Mouse (Mus musculus): ENCODE measurements around the gene Atp6v0a1.

Gene Atp6v0a1

DNA sequence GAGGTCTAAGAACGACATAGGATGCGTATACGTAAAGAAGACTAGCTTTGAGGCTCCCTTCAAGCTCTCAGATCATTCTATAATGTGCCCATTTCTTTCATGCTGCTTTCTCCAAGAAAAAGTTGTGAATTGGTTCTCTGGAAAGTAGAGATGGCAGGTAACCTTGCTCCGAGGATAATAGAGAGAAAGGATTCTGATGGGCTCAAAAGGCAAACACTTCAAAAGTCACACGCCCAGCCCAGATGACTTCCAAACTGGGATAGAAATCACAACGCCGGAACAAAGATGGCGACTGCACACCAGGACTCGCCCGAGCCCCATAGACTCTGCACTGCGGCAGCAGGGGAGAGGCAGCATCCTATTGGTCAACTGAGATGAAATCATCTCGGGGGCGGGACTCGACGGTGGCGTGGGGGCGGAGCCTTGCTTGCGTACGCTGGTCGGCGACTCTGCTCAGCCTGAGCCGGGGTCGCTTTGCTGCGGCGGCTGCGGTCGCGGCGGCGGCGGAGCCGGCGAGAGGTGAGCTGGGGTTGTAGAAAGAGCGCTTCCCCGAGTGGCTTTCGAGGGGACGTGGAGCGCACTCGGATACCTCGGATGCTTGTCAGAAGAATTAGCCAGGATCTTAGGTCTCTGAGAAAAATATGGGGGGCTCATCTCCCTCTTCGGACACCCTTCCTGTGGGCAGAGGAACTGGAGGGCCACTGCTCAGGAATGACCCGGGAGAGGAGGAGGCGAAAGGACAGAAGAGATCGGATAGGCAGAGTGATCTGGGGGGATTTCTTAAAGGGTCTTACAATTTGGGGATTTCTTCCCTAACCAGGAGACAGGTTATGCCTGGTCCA, at the start of gene Atp6v0a1:
Gene Atp6v0a1 (plus strand): TSS at position 407 of the 842 bp plus-strand sequence.
- peak; percentile 95 for DNase-seq (ENCODE audit: low spot score)

- no peak for DNase-seq (ENCODE audit: low spot score)
Observed at GRCm38 (mm10) chr11:100959464-100959810, 49.8 kb upstream of the Atp6v0a1 start.

DNA sequence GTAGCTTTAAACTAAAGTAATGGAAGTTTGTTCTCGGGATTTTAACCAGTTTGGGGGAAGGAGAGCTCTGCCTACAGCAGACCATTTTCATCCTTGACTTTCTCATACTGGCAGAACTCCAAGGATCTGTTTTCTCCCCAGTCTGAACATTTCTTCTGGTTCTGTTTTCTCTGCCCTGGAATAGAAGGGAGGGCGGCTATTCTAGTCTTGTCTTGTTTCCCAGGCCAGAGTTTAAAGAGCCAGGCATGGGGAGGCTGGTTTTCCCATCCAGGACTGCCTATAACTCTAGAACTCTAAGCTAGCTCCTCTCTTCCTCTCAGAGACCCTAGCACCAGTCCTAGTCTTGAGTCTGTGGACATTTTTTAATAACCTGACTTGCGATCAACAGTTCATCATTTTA, 49.4 kb upstream of the Atp6v0a1 start:
- DNase-seq (ENCODE audit: low spot score) = no peak

- DNase-seq (ENCODE audit: low spot score) = no peak
Observed at GRCm38 (mm10) chr11:100960540-100960939, 48.7 kb upstream of the Atp6v0a1 start.

DNA sequence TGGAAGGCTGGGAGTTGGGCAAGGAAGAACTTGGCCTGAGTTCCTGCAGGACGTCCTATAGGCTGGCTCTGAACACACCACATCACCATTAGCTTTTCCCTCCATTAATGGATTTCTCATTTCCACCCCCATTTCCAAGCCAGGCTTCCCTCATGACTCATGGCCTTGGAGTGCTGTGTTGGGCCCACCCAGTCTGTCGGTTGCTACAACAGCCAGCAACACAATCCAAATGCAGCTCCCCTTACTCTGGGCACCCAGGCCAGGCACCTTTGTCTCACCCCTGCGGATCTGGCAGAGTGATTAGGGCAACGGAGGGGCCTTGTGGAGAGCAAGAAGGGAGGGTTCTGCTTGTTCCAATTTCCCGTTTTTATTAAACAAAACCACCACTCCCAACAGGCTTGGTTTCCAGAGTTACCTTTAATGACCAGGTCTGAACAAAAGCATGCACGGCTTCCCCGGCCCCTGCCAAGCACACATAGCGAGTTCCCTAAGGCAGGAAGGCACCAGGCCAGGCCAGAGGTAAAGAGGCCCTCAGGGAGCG, 46.8 kb upstream of the Atp6v0a1 start:
- DNase-seq (ENCODE audit: low spot score) = peak; percentile 58

DNA sequence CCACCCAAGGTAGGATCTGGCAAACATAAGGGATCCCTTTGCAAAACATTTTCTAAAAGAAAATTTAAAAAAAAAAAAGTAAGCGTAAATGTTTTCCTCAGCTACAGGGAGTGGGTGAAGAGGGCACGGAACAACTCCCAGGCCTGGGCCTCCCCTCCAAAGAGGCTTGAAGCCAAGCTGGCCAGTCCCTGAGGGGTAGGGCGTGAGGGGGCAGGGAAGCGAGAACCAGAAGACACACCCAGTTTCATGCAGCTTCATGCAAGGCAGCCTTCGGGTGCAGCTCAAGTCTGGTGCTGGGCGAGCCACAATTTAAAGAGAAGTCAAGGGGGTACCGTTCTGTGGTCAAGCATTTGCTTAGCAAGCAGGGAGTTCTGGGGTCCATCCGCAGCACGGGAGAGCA, 45.6 kb upstream of the Atp6v0a1 start:
- DNase-seq (ENCODE audit: low spot score) = peak; percentile 59

GRCm38 (mm10) chr11:100964180-100964579, 45.1 kb upstream of the Atp6v0a1 start:
- no peak for DNase-seq (ENCODE audit: low spot score)

DNA sequence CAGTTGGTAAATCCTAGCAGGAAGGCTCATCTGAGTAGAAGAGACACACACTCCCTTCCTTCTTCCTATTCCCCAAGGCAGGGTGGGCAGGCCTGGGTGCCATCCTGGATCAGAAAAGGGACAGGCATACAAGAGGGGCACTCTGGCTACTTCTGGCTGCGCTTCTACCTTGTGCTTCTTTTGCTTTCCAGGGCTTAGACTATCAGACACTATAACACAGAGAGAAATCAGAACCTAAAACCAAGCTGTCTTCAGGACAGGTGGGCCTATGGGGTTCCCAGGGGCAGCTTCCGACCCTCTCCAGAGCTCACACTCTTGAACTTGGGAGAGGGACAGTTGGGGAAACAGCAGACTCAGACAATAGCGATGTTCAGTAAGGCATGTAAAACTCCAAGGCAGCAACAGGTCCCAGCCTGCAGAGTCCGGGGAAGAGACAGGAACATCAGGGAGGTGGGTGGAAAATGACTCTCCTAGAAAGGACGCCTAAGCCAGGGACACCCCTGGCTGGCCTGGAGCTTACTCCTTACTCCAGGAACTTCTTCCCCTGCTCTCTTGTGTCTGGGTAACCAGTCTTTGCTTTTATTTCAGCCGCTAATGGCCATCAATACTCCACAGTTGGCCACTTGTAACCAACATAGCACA, 44.2 kb upstream of the Atp6v0a1 start:
- DNase-seq (ENCODE audit: low spot score) = no peak

GRCm38 (mm10) chr11:100965760-100966159, 43.5 kb upstream of the Atp6v0a1 start:
- no peak for DNase-seq (ENCODE audit: low spot score)

- no peak for DNase-seq (ENCODE audit: low spot score)
Observed at GRCm38 (mm10) chr11:100967376-100967775, 41.9 kb upstream of the Atp6v0a1 start.

- DNase-seq (ENCODE audit: low spot score) = no peak
Observed at GRCm38 (mm10) chr11:100967881-100968420, 41.3 kb upstream of the Atp6v0a1 start.

GRCm38 (mm10) chr11:100968501-100968900, 40.8 kb upstream of the Atp6v0a1 start:
- no peak for DNase-seq (ENCODE audit: low spot score)

DNA sequence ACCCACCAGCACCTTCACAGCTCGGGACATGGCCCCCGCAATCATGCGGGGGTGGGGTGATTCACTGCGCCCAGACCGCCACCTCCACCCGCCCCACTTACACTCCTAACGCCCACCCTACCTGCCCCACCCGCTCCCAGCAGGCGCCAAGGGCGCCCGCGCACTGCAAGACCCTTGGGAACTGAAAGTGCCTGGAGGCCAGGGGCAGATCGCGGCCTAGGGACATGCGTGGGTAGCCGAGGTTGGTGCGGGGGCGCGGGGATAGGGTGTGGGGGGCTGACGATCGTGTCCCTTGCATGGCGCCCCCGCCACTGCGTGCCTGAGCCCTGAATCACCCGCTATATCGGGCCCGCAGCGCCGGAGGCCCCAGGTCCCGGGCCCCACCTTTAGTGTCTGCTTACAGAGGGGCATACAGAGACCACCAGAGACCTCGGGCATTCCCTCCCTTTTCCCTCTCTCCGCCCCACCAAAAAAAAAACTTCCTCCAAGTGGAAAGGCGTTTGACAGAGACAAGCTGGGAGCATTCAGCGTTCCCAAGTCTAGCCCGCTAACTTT, 40.0 kb upstream of the Atp6v0a1 start:
- DNase-seq (ENCODE audit: low spot score) = no peak

GRCm38 (mm10) chr11:100969744-100970556, 39.3 kb upstream of the Atp6v0a1 start:
- peak; percentile 71 for DNase-seq (ENCODE audit: low spot score)

GRCm38 (mm10) chr11:100970557-100970937, 38.7 kb upstream of the Atp6v0a1 start, which contains the start of gene Cavin1:
TSS of gene Cavin1 (minus strand) at chr11:100970887.
- DNase-seq (ENCODE audit: low spot score) = peak; percentile 97

GRCm38 (mm10) chr11:100971455-100971854, 37.8 kb upstream of the Atp6v0a1 start:
- DNase-seq (ENCODE audit: low spot score) = no peak

- DNase-seq (ENCODE audit: low spot score) = no peak
Observed at GRCm38 (mm10) chr11:100973245-100973644, 36.0 kb upstream of the Atp6v0a1 start.

GRCm38 (mm10) chr11:100974381-100974970, 34.8 kb upstream of the Atp6v0a1 start:
- no peak for DNase-seq (ENCODE audit: low spot score)

- peak; percentile 67 for DNase-seq (ENCODE audit: low spot score)
Observed at GRCm38 (mm10) chr11:100975241-100975640, 34.0 kb upstream of the Atp6v0a1 start.

GRCm38 (mm10) chr11:100979887-100980286, 29.4 kb upstream of the Atp6v0a1 start:
- no peak for DNase-seq (ENCODE audit: low spot score)

DNA sequence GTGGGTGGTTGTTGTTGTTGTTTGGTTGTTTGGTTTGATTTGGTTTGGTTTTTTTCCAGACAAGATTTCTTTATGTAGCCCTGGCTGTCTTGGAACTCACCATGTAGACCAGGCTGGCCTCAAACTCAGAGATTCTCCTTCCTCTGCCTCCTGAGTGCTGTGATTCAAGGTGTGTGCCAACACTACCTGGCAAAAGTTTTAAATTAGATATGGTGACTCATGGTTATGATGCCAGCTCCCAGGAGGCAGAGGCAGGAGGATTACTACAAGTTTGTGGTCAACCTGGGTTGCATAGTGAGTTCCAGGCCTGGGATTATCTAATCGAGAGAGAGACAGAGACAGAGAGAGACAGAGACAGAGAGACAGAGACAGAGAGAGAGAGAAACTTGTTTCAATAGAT, 28.8 kb upstream of the Atp6v0a1 start:
- DNase-seq (ENCODE audit: low spot score) = no peak
